Mouse (Mus musculus) heart, adult 2 months (tissue): ENCODE measurements around the gene Ripk4.

Experiments
- CTCF ChIP-seq: fragments of 200-600 bp; IDR thresholded peaks from 2 replicates; pipeline ENCODE4 v1.8.1; 2022; ENCODE audit warnings: antibody characterized with exemption, mild to moderate bottlenecking, moderate library complexity
- EP300 ChIP-seq: fragments of 200-500 bp; IDR thresholded peaks from 2 replicates; pipeline ENCODE4 v1.6.1; 2011; ENCODE audit warnings: low read depth, low read length, control low read depth; ENCODE audit not compliant: insufficient read depth
- POLR2A ChIP-seq: fragments of 200-500 bp; IDR thresholded peaks from 2 replicates; pipeline ENCODE4 v1.6.1; 2011; ENCODE audit warnings: mild to moderate bottlenecking, low read depth, low read length, control low read depth; ENCODE audit not compliant: insufficient read depth

GRCm38 (mm10) chr16:97716567-97716966 is 47.0 kb downstream of the Ripk4 start:
- TF ChIP-seq CTCF (no peak), POLR2A (no peak), EP300 (no peak)
